Mouse (Mus musculus) erythroblast, adult 5-6 weeks (primary cell): ENCODE results near the gene Ksr2. TPM values are rescaled to one million over a fixed set of nuclear protein-coding genes. Genes with fewer than 3 reads are reported as not detected.

Experiments used
- ATAC-seq: replicated peaks from 2 replicates; pipeline ENCODE4 v1.8.0; 2016; ENCODE audit warnings: moderate number of reproducible peaks, mild to moderate bottlenecking, moderate TSS enrichment, inconsistent platforms; ENCODE audit not compliant: poor library complexity, low FRiP score, severe bottlenecking
- total RNA-seq, 2 experiments: library from RNA; stranded (forward) in 1 of 2; stranded (reverse) in 1 of 2; fragments of 150-400 nt in 1 of 2; fragments of 200-764, 138-1000 nt in 1 of 2; gene quantifications; 2 replicates each; pipeline versions ENCODE4 v1.2.3 to v1.2.4; 2015 to 2017; ENCODE audit warnings: low replicate concordance in 2 of 2

Gene Ksr2
- total RNA-seq, 2 experiments from 2014 or later, result not detected

- ATAC-seq, result no peak
These were observed 410.7 kb downstream of the Ksr2 start for GRCm38 (mm10) chr5:117824486-117824885.

Other genes starting within 250 kb of the Ksr2 start
- gene Pebp1, start 126.4 kb upstream of the Ksr2 start, total RNA-seq (2015; ENCODE audit: low replicate concordance), result 43.4 and 51.4 TPM in 2 replicates
- gene Pebp1, start 126.4 kb upstream of the Ksr2 start, total RNA-seq (2017; ENCODE audit: low replicate concordance), result 11.4 and 17.4 TPM in 2 replicates
- gene Vsig10, start 94.9 kb upstream of the Ksr2 start, total RNA-seq (2015; ENCODE audit: low replicate concordance), result 0.84 TPM in 1 of 2 replicates, not detected in the other
- 0.70 and 2.7 TPM in 2 replicates for gene Vsig10, start 94.9 kb upstream of the Ksr2 start, total RNA-seq (2017; ENCODE audit: low replicate concordance)
- 2.9 and 5.6 TPM in 2 replicates for gene Wsb2, start 56.7 kb upstream of the Ksr2 start, total RNA-seq (2015; ENCODE audit: low replicate concordance)
- gene Wsb2, start 56.7 kb upstream of the Ksr2 start, total RNA-seq (2017; ENCODE audit: low replicate concordance), result 3.1 and 4.2 TPM in 2 replicates
- 10.7 and 21.7 TPM in 2 replicates for gene Rfc5, start 25.0 kb upstream of the Ksr2 start, total RNA-seq (2015; ENCODE audit: low replicate concordance)
- gene Rfc5, start 25.0 kb upstream of the Ksr2 start, total RNA-seq (2017; ENCODE audit: low replicate concordance), result 12.1 and 15.8 TPM in 2 replicates